Mouse (Mus musculus) midbrain, embryonic 12.5 days (tissue): ENCODE measurements around the gene Slc44a5. TPM values are rescaled to one million over a fixed set of nuclear protein-coding genes. Genes with fewer than 3 reads are reported as not detected.

Experiments
- ATAC-seq: fragments of 200-750 bp; cut with Nextera tagmentation; 2 replicates; pipeline ENCODE4 v1.8.0; 2017; ENCODE audit warnings: low read depth, moderate TSS enrichment, moderate library complexity; ENCODE audit not compliant: low FRiP score
- H3K27ac ChIP-seq: fragments of 300-500 bp; sonication (generic); replicated peaks from 2 replicates; pipeline ENCODE4 v1.5.1; 2016; ENCODE audit warnings: mild to moderate bottlenecking
- H3K27me3 ChIP-seq: fragments of 300-500 bp; sonication (generic); 2 replicates; pipeline ENCODE4 v1.6.1; 2016; ENCODE audit warnings: mild to moderate bottlenecking
- H3K36me3 ChIP-seq: fragments of 300-500 bp; sonication (generic); 2 replicates; pipeline ENCODE4 v1.6.1; 2016
- H3K4me1 ChIP-seq: fragments of 300-500 bp; sonication (generic); 2 replicates; pipeline ENCODE4 v1.6.1; 2016
- H3K4me2 ChIP-seq: fragments of 300-500 bp; sonication (generic); replicated peaks from 2 replicates; pipeline ENCODE4 v1.6.1; 2016; ENCODE audit warnings: mild to moderate bottlenecking, moderate library complexity
- H3K4me3 ChIP-seq: fragments of 300-500 bp; sonication (generic); 2 replicates; pipeline ENCODE4 v1.5.1; 2016; ENCODE audit warnings: mild to moderate bottlenecking
- H3K9ac ChIP-seq: fragments of 300-500 bp; sonication (generic); replicated peaks from 2 replicates; pipeline ENCODE4 v1.6.1; 2016; ENCODE audit warnings: mild to moderate bottlenecking, moderate library complexity
- H3K9me3 ChIP-seq: fragments of 300-500 bp; sonication (generic); 2 replicates; pipeline ENCODE4 v1.6.1; 2016; ENCODE audit warnings: mild to moderate bottlenecking
- WGBS: fragments of 180-500 bp; shearing (Covaris S2); methylation state at CpG from one replicate; pipeline ENCODE4 v1.1.7; 2016; 5-methylcytosine and 5-hydroxymethylcytosine counted together
- polyA plus RNA-seq: library from polyadenylated mRNA; unstranded; fragments of >200 nt; fragmentation: Nextera tagmentation; extraction: Ambion mirVana; gene quantifications from 2 replicates; pipeline ENCODE4 v1.2.1, GENCODE M21; 2016

Gene Slc44a5
- polyA plus RNA-seq, 1 experiment from 2014 or later = 6.1 TPM

GRCm38 (mm10) chr3:153973949-153974760 is 919 bp downstream of the Slc44a5 start:
- peak; percentile 23; the same call in 1 of the 2 replicates for ATAC-seq
- H3K36me3 ChIP-seq = no peaks in the 10 kb centered on the region
- 2% methylated on average over 21 of the region's 21 CpGs for WGBS
- H3K9ac ChIP-seq = peak overlapping the region; percentile 68
- H3K9me3 ChIP-seq = no peaks in the 10 kb centered on the region
- no peak overlapping the region for H3K27ac ChIP-seq
- peak overlapping the region; percentile 68 for H3K4me3 ChIP-seq
- H3K27me3 ChIP-seq = peaks cover 44% of the 10 kb centered on the region
- peaks cover 18% of the 10 kb centered on the region for H3K4me1 ChIP-seq
- peak overlapping the region; percentile 98 for H3K4me2 ChIP-seq

- peaks cover 18% of the 10 kb centered on the region for H3K4me1 ChIP-seq
- no peaks in the 10 kb centered on the region for H3K36me3 ChIP-seq
- peak overlapping the region; percentile 98 for H3K4me2 ChIP-seq
- H3K9ac ChIP-seq = no peak overlapping the region
- H3K4me3 ChIP-seq = peak overlapping the region; percentile 68; the same call in 1 of the 2 replicates
- ATAC-seq = 0 out of 2 replicates have a peak, but pooled peaks have one; percentile 3
- H3K9me3 ChIP-seq = no peaks in the 10 kb centered on the region
- peaks cover 44% of the 10 kb centered on the region for H3K27me3 ChIP-seq
- WGBS = 5% methylated on average over 6 of the region's 6 CpGs
- H3K27ac ChIP-seq = no peak overlapping the region
These were observed 1.8 kb downstream of the Slc44a5 start for GRCm38 (mm10) chr3:153975060-153975459.

- no peak for ATAC-seq
- H3K9ac ChIP-seq = no peak overlapping the region
- H3K27me3 ChIP-seq = peaks cover 44% of the 10 kb centered on the region
These were observed 2.6 kb downstream of the Slc44a5 start for GRCm38 (mm10) chr3:153975791-153976190.

GRCm38 (mm10) chr3:153980611-153981010 is 7.4 kb downstream of the Slc44a5 start:
- Histone ChIP-seq H3K4me1 (no peaks in the 10 kb centered on the region), H3K36me3 (no peaks in the 10 kb centered on the region), H3K9ac (no peak overlapping the region), H3K27ac (no peak overlapping the region), H3K27me3 (peaks cover 8% of the 10 kb centered on the region; the same call in 1 of the 2 replicates), H3K4me2 (no peak overlapping the region), H3K9me3 (no peaks in the 10 kb centered on the region), H3K4me3 (no peak overlapping the region)
- WGBS = 39% methylated on average over 2 of the region's 2 CpGs
- no peak for ATAC-seq

More at GRCm38 (mm10) chr3:153975791-153976190, 2.6 kb downstream of the Slc44a5 start:
- Histone ChIP-seq H3K27ac (no peak overlapping the region), H3K4me3 (no peak overlapping the region), H3K4me2 (no peak overlapping the region), H3K36me3 (no peaks in the 10 kb centered on the region), H3K9me3 (no peaks in the 10 kb centered on the region), H3K4me1 (peaks cover 18% of the 10 kb centered on the region)
- WGBS = 72% methylated on average over 7 of the region's 7 CpGs

GRCm38 (mm10) chr3:153984428-153985340 is 11.4 kb downstream of the Slc44a5 start:
- H3K4me3 ChIP-seq = no peak overlapping the region
- no peak overlapping the region for H3K27ac ChIP-seq
- ATAC-seq = peak; percentile 44; the same call in 1 of the 2 replicates
- H3K36me3 ChIP-seq = no peaks in the 10 kb centered on the region
- H3K9me3 ChIP-seq = no peaks in the 10 kb centered on the region
- no peaks in the 10 kb centered on the region for H3K27me3 ChIP-seq
- H3K4me2 ChIP-seq = no peak overlapping the region
- WGBS = 56% methylated on average over 10 of the region's 10 CpGs
- H3K4me1 ChIP-seq = no peaks in the 10 kb centered on the region
- no peak overlapping the region for H3K9ac ChIP-seq

- no peak for ATAC-seq
These were observed 26.7 kb downstream of the Slc44a5 start for GRCm38 (mm10) chr3:153999797-154000528.

GRCm38 (mm10) chr3:154001348-154001747 is 28.1 kb downstream of the Slc44a5 start:
- no peak overlapping the region for H3K27ac ChIP-seq
- 0 out of 2 replicates have a peak, but pooled peaks cover 3% of the 10 kb centered on the region for H3K4me1 ChIP-seq
- no peaks in the 10 kb centered on the region for H3K9me3 ChIP-seq
- H3K27me3 ChIP-seq = no peaks in the 10 kb centered on the region; the same call in 1 of the 2 replicates
- WGBS = 75% methylated on average over 5 of the region's 5 CpGs
- no peaks in the 10 kb centered on the region for H3K36me3 ChIP-seq
- no peak overlapping the region for H3K4me2 ChIP-seq
- no peak for ATAC-seq
- no peak overlapping the region for H3K4me3 ChIP-seq
- H3K9ac ChIP-seq = no peak overlapping the region

More at GRCm38 (mm10) chr3:153999797-154000528, 26.7 kb downstream of the Slc44a5 start:
- H3K4me2 ChIP-seq = no peak overlapping the region
- H3K9me3 ChIP-seq = no peaks in the 10 kb centered on the region
- H3K27ac ChIP-seq = no peak overlapping the region
- no peak overlapping the region for H3K9ac ChIP-seq
- no peaks in the 10 kb centered on the region for H3K27me3 ChIP-seq
- H3K36me3 ChIP-seq = no peaks in the 10 kb centered on the region
- H3K4me3 ChIP-seq = no peak overlapping the region
- 97% methylated on average over 5 of the region's 5 CpGs for WGBS
- no peaks in the 10 kb centered on the region for H3K4me1 ChIP-seq

GRCm38 (mm10) chr3:154046876-154047275 is 73.6 kb downstream of the Slc44a5 start:
- Histone ChIP-seq H3K9ac (no peak overlapping the region), H3K4me1 (0 out of 2 replicates have a peak, but pooled peaks cover 4% of the 10 kb centered on the region), H3K27me3 (no peaks in the 10 kb centered on the region), H3K9me3 (no peaks in the 10 kb centered on the region), H3K4me2 (no peak overlapping the region), H3K4me3 (no peak overlapping the region), H3K27ac (no peak overlapping the region), H3K36me3 (no peaks in the 10 kb centered on the region)
- 84% methylated on average over 4 of the region's 4 CpGs for WGBS
- ATAC-seq = no peak

GRCm38 (mm10) chr3:154053331-154053730 is 80.1 kb downstream of the Slc44a5 start:
- H3K27me3 ChIP-seq = no peaks in the 10 kb centered on the region
- H3K4me2 ChIP-seq = no peak overlapping the region
- no peak overlapping the region for H3K4me3 ChIP-seq
- no peaks in the 10 kb centered on the region for H3K36me3 ChIP-seq
- WGBS = 88% methylated on average over 7 of the region's 7 CpGs
- H3K27ac ChIP-seq = no peak overlapping the region
- no peak for ATAC-seq
- H3K4me1 ChIP-seq = no peaks in the 10 kb centered on the region
- H3K9ac ChIP-seq = no peak overlapping the region
- H3K9me3 ChIP-seq = no peaks in the 10 kb centered on the region

GRCm38 (mm10) chr3:154057464-154057863 is 84.2 kb downstream of the Slc44a5 start:
- Histone ChIP-seq H3K4me2 (no peak overlapping the region), H3K4me3 (no peak overlapping the region), H3K9me3 (no peaks in the 10 kb centered on the region), H3K27ac (no peak overlapping the region), H3K4me1 (no peaks in the 10 kb centered on the region), H3K9ac (no peak overlapping the region), H3K27me3 (no peaks in the 10 kb centered on the region), H3K36me3 (no peaks in the 10 kb centered on the region)
- ATAC-seq = no peak
- 80% methylated on average over 2 of the region's 2 CpGs for WGBS

- Histone ChIP-seq H3K4me1 (no peaks in the 10 kb centered on the region), H3K9ac (no peak overlapping the region), H3K36me3 (no peaks in the 10 kb centered on the region), H3K9me3 (no peaks in the 10 kb centered on the region), H3K4me3 (no peak overlapping the region), H3K27ac (no peak overlapping the region), H3K27me3 (no peaks in the 10 kb centered on the region), H3K4me2 (no peak overlapping the region)
- 86% methylated on average over 5 of the region's 5 CpGs for WGBS
- no peak for ATAC-seq
These were observed 85.0 kb downstream of the Slc44a5 start for GRCm38 (mm10) chr3:154058200-154058599.
